Mouse (Mus musculus): ENCODE data around the gene C4bp.
A peak's percentile ranks its signal among the peaks of the same experiment; 100 is the strongest.
"Not testable (repeated sequence)": the region's sequence is repeated elsewhere in the genome, so short reads cannot be mapped to it uniquely, and the experiment has no call there.

C4bp gene

GRCm38 (mm10) chr1:130661454-130661853 lies at the start of gene C4bp:
C4bp (minus strand) TSS chr1:130661632.
- DNase-seq (ENCODE audit: low read depth, low spot score) = no peak

- no peak for DNase-seq (ENCODE audit: low read depth, low spot score)
These were observed 49.0 kb upstream of the C4bp start for GRCm38 (mm10) chr1:130710283-130711080.

- DNase-seq (ENCODE audit: low read depth, low spot score) = no peak
These were observed 42.2 kb upstream of the C4bp start for GRCm38 (mm10) chr1:130703613-130704012.

GRCm38 (mm10) chr1:130701976-130702375 lies 40.5 kb upstream of the C4bp start:
- no peak for DNase-seq (ENCODE audit: low read depth, low spot score)

- DNase-seq (ENCODE audit: low read depth, low spot score) = peak; percentile 60
These were observed 38.7 kb upstream of the C4bp start for GRCm38 (mm10) chr1:130699937-130700633.

- no peak for DNase-seq (ENCODE audit: low read depth, low spot score)
These were observed 37.2 kb upstream of the C4bp start for GRCm38 (mm10) chr1:130698601-130699000.

- DNase-seq (ENCODE audit: low read depth, low spot score) = no peak
These were observed 22.5 kb upstream of the C4bp start for GRCm38 (mm10) chr1:130683905-130684304.

GRCm38 (mm10) chr1:130681656-130682413 lies 20.4 kb upstream of the C4bp start:
- no peak for DNase-seq (ENCODE audit: low read depth, low spot score)

- DNase-seq (ENCODE audit: low read depth, low spot score) = no peak
These were observed 19.6 kb upstream of the C4bp start for GRCm38 (mm10) chr1:130681075-130681474.

- DNase-seq (ENCODE audit: low read depth, low spot score) = no peak
These were observed 17.1 kb upstream of the C4bp start for GRCm38 (mm10) chr1:130678551-130678950.

- not testable (repeated sequence) for DNase-seq (ENCODE audit: low read depth, low spot score)
These were observed 2.1 kb upstream of the C4bp start for GRCm38 (mm10) chr1:130663576-130663975.

GRCm38 (mm10) chr1:130659641-130660040 lies 1.8 kb downstream of the C4bp start:
- not testable (repeated sequence) for DNase-seq (ENCODE audit: low read depth, low spot score)

GRCm38 (mm10) chr1:130644103-130644502 lies 17.3 kb downstream of the C4bp start:
- no peak for DNase-seq (ENCODE audit: low read depth, low spot score)

GRCm38 (mm10) chr1:130640967-130641366 lies 20.5 kb downstream of the C4bp start:
- DNase-seq (ENCODE audit: low read depth, low spot score) = no peak

- DNase-seq (ENCODE audit: low read depth, low spot score) = peak; percentile 49
These were observed 27.5 kb downstream of the C4bp start for GRCm38 (mm10) chr1:130633761-130634410.

- no peak for DNase-seq (ENCODE audit: low read depth, low spot score)
These were observed 28.1 kb downstream of the C4bp start for GRCm38 (mm10) chr1:130633316-130633715.

- no peak for DNase-seq (ENCODE audit: low read depth, low spot score)
These were observed 31.9 kb downstream of the C4bp start, which contains the start of gene Zp3r for GRCm38 (mm10) chr1:130629521-130629920. Zp3r (minus strand) TSS chr1:130629621.

GRCm38 (mm10) chr1:130596291-130596690 lies 65.1 kb downstream of the C4bp start:
- DNase-seq (ENCODE audit: low read depth, low spot score) = no peak

- no peak for DNase-seq (ENCODE audit: low read depth, low spot score)
These were observed 72.8 kb downstream of the C4bp start for GRCm38 (mm10) chr1:130588659-130589058.

Data from brain, adult 2 months (tissue).